Mouse (Mus musculus) G1E (cell line): ENCODE data around the gene Rreb1.

Experiments used
- CTCF ChIP-seq: IDR thresholded peaks from 2 replicates; pipeline ENCODE4 v1.5.1; 2012; ENCODE audit warnings: low read depth, low read length, inconsistent platforms, mixed read lengths
- GATA1 ChIP-seq: IDR thresholded peaks from 2 replicates; pipeline ENCODE4 v1.6.1; 2012; ENCODE audit warnings: borderline replicate concordance, low read length, inconsistent platforms, mixed read lengths

DNA sequence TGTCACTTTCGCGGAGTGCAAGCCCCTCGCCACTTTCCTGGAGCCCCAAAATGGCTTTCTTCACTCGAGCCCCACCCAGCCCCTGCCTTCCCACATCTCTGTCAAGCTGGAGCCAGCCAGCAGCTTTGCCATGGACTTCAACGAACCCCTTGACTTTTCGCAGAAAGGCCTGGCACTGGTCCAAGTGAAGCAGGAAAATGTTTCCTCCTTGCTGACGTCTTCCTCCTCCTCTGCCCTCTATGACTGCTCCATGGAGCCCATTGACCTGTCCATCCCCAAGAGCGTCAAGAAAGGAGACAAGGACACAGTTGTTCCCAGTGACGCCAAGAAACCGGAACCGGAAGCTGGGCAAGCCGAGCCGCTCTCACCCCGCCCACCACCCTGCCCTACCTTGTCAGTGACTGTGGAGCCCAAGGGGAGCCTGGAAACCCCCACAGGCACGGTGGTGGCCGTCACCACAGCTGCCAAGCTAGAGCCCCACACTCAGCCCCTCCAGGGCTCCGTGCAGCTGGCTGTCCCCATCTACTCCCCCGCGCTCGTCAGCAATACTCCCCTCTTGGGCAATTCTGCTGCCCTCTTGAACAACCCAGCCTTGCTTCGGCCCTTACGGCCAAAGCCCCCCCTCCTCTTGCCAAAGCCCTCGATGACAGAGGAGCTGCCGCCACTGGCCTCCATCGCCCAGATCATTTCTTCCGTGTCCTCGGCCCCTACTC, 153.2 kb downstream of the Rreb1 start:
- TF ChIP-seq GATA1 (no peak), CTCF (no peak)
